Mouse (Mus musculus) megakaryocyte, adult 5-6 weeks (primary cell): ENCODE data around the gene Tmprss11a. TPM values are rescaled to one million over a fixed set of nuclear protein-coding genes. Genes with fewer than 3 reads are reported as not detected.

Source experiments
- ATAC-seq: 2 replicates; pipeline ENCODE4 v1.8.0; 2016; ENCODE audit warnings: mild to moderate bottlenecking, inconsistent platforms; ENCODE audit not compliant: poor library complexity, severe bottlenecking
- total RNA-seq, 2 experiments: library from RNA; stranded (forward) in 1 of 2; stranded (reverse) in 1 of 2; fragments of 153-499, 151-499 nt in 1 of 2; fragments of 221-1000, 200-1000 nt in 1 of 2; gene quantifications; 2 replicates each; pipeline versions ENCODE4 v1.2.3 to v1.2.4; 2015 to 2017

Tmprss11a gene
- not detected in 2 replicates for total RNA-seq (2015)
- total RNA-seq (2017), result not detected in 2 replicates

GRCm38 (mm10) chr5:86468890-86469289, at the start of gene Tmprss11a:
Tmprss11a (minus strand) TSS chr5:86468990.
- ATAC-seq, result no peak

- no peak for ATAC-seq
Observed at GRCm38 (mm10) chr5:86518500-86518899, 49.7 kb upstream of the Tmprss11a start, which contains the start of gene Tmprss11g. Tmprss11g (minus strand) TSS chr5:86518600.

- no peak for ATAC-seq
Observed at GRCm38 (mm10) chr5:86511538-86511937, 42.7 kb upstream of the Tmprss11a start.

- ATAC-seq, result no peak
Observed at GRCm38 (mm10) chr5:86493453-86493852, 24.7 kb upstream of the Tmprss11a start.

- ATAC-seq, result no peak
Observed at GRCm38 (mm10) chr5:86482562-86482961, 13.8 kb upstream of the Tmprss11a start.

GRCm38 (mm10) chr5:86482031-86482430, 13.2 kb upstream of the Tmprss11a start:
- no peak for ATAC-seq

GRCm38 (mm10) chr5:86473859-86474258, 5.1 kb upstream of the Tmprss11a start:
- ATAC-seq, result no peak

GRCm38 (mm10) chr5:86439306-86439705, 29.5 kb downstream of the Tmprss11a start:
- no peak for ATAC-seq

GRCm38 (mm10) chr5:86438548-86438947, 30.2 kb downstream of the Tmprss11a start:
- ATAC-seq, result no peak

GRCm38 (mm10) chr5:86432697-86433096, 36.1 kb downstream of the Tmprss11a start:
- ATAC-seq, result no peak

- ATAC-seq, result no peak
Observed at GRCm38 (mm10) chr5:86431096-86431495, 37.7 kb downstream of the Tmprss11a start.

- ATAC-seq, result no peak
Observed at GRCm38 (mm10) chr5:86421323-86422028, 47.3 kb downstream of the Tmprss11a start.

- ATAC-seq, result no peak
Observed at GRCm38 (mm10) chr5:86419494-86419893, 49.3 kb downstream of the Tmprss11a start.

- no peak for ATAC-seq
Observed at GRCm38 (mm10) chr5:86414280-86414679, 54.5 kb downstream of the Tmprss11a start.

- ATAC-seq, result no peak; the same call in 1 of the 2 replicates
Observed at GRCm38 (mm10) chr5:86410815-86411214, 58.0 kb downstream of the Tmprss11a start.

- no peak for ATAC-seq
Observed at GRCm38 (mm10) chr5:86407941-86408340, 60.8 kb downstream of the Tmprss11a start.

GRCm38 (mm10) chr5:86407191-86407590, 61.6 kb downstream of the Tmprss11a start:
- ATAC-seq, result no peak

- ATAC-seq, result no peak
Observed at GRCm38 (mm10) chr5:86373320-86373719, 95.5 kb downstream of the Tmprss11a start, which contains the start of gene Tmprss11d. Tmprss11d (minus strand) TSS chr5:86373420.

Other genes starting within 250 kb of the Tmprss11a start
- not detected in 2 replicates for gene Tmprss11c, start 179.7 kb downstream of the Tmprss11a start, total RNA-seq (2015)
- not detected in 2 replicates for gene Tmprss11c, start 179.7 kb downstream of the Tmprss11a start, total RNA-seq (2017)
- gene Tmprss11d, start 95.6 kb downstream of the Tmprss11a start, total RNA-seq (2015), result not detected in 2 replicates
- not detected in 2 replicates for gene Tmprss11d, start 95.6 kb downstream of the Tmprss11a start, total RNA-seq (2017)
- not detected in 2 replicates for gene Tmprss11g, start 49.6 kb upstream of the Tmprss11a start, total RNA-seq (2015)
- gene Tmprss11g, start 49.6 kb upstream of the Tmprss11a start, total RNA-seq (2017), result not detected in 2 replicates
- gene Tmprss11f, start 163.4 kb upstream of the Tmprss11a start, total RNA-seq (2015), result not detected in 2 replicates
- gene Tmprss11f, start 163.4 kb upstream of the Tmprss11a start, total RNA-seq (2017), result not detected in 2 replicates
- gene Tmprss11b, start 207.4 kb upstream of the Tmprss11a start, total RNA-seq (2015), result not detected in 2 replicates
- gene Tmprss11b, start 207.4 kb upstream of the Tmprss11a start, total RNA-seq (2017), result not detected in 2 replicates